Mouse (Mus musculus) cerebellum, adult 11-12 months (tissue): ENCODE results near the gene Nap1l4.

Experiments used
- DNase-seq: peaks from one replicate; pipeline ENCODE4 v3.0.0; 2022

Gene Nap1l4

GRCm38 (mm10) chr7:143475876-143476275 is 73.0 kb downstream of the Nap1l4 start:
- DNase-seq: no peak

- DNase-seq: no peak
These were observed 74.1 kb downstream of the Nap1l4 start for GRCm38 (mm10) chr7:143474811-143475210.

GRCm38 (mm10) chr7:143473347-143474101 is 75.4 kb downstream of the Nap1l4 start, which contains the start of gene Slc22a18:
TSS of gene Slc22a18 (plus strand) at chr7:143473736.
- no peak for DNase-seq

GRCm38 (mm10) chr7:143469946-143470345 is 79.0 kb downstream of the Nap1l4 start:
- DNase-seq: peak; percentile 39

GRCm38 (mm10) chr7:143467714-143468113 is 81.2 kb downstream of the Nap1l4 start:
- no peak for DNase-seq

- DNase-seq: peak; percentile 39
These were observed 82.7 kb downstream of the Nap1l4 start for GRCm38 (mm10) chr7:143466099-143466677.

GRCm38 (mm10) chr7:143464811-143465560 is 83.9 kb downstream of the Nap1l4 start:
- no peak for DNase-seq

GRCm38 (mm10) chr7:143463865-143464415 is 85.0 kb downstream of the Nap1l4 start:
- peak; percentile 46 for DNase-seq
